Mouse (Mus musculus) forelimb bud, embryonic 11.5 days (tissue): ENCODE measurements around the gene Slc6a18.
"Not testable (repeated sequence)": the region's sequence is repeated elsewhere in the genome, so short reads cannot be mapped to it uniquely, and the experiment has no call there.

Experiments
- DNase-seq: peaks from one replicate; pipeline ENCODE4 v3.0.0-alpha.2; 2012; ENCODE audit warnings: low read depth, low spot score

Slc6a18 gene

DNA sequence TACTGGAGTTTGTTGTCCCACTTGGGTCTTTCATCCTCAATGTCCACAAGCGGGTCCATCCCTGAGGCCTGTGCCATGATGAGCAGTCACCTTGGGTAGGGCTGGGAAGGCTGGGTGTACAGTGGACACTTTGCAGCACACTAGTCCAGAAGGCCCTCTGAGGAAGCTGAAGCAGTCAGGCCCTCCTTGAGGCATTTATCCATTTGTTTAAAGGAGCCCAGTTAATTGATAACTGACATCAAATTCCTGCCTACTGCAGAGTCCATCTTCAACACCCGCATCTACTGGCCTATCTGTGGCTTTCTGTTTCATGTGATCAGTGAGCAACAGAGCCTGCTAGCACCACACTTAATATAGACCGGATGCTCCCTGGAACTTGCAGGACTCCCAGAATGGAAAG, at the start of gene Slc6a18:
Gene Slc6a18, minus strand, starts transcription at position 171 of the 400 bp plus-strand sequence.
- no peak for DNase-seq

DNA sequence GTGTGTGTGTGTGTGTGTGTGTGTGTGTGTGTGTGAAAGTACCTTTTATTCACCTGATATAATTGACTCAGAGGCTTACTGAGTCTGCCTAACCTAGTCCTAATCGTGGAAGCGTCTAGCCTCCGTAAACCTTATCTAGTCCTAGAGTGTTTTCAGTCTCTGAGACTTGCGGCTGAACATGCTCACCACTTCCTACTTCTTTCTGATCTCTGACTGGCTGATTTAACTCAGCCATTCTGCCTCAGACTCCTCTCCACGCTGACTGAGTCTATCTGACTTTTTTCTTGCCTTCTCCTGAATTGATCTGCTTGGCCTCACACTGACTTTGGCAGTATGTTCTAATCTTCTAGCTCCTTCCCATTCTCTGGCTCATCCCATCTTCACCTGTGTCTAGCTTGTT, 47.5 kb upstream of the Slc6a18 start:
- no peak for DNase-seq

DNA sequence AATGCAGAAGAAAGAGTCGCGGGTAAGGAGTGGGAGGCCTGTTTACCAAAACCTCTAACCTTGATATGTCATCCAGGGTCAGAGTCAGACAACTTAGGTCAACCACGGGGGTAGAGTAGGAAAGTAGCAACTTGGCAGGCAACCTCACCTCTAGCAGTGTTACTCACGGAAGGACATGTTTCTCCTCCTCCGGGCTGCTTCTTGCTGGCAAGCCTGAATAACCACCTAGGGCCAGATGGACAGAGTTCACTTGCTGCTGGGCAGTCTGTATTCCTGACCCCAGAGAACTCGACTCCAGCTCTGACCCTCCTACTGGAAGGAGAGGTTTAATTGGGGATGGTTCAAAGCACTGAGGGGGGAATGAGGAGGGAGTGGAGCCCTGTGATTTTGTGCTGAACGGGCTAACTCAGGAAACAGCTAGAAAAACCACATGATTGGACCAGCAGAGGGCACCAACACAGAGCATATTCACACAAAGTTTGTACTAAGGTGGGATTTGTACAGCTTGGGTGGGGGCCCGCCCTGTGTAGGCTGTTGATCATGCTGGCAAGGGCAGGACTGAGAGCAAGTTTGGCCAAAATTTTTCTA, 45.4 kb upstream of the Slc6a18 start:
- DNase-seq, result peak; percentile 50

DNA sequence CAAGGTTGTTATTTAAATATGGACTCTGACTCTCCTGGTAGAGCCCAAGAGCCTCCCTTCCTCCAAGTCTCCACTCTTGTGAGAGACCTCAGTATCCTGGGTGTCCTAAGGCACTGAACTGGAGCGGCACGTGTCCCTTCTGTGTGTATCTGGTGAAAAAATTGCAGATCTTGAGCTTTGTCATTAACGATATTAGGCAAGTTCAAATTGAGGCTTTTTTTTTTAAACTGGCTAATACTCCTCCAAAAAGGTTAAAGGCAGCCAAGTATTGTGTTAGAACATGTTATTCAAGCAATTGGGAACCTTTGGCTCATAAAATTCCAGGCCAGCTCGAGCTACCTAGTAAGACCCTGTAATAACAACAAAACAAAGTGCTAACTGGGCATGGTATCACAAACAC, 42.4 kb upstream of the Slc6a18 start:
- no peak for DNase-seq

DNA sequence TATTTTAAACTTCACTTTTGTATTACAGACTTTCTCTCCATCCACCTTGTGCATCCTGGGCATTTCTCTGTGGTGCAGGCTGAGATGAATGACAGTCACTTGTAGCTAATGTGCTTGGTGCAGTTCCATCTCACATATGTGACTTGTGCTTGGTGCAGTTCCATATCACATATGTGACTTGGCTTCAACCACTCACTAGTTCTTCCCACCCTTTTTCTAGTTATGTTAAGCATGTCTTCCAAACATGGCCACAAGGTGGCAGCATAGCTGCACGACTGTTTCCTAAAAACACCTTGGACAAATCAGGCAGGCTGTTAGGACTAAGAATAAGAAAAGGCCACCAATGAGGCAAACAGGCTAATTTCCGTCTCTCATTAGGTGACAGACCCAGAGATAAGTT, 40.4 kb upstream of the Slc6a18 start:
- peak; percentile 92 for DNase-seq

DNA sequence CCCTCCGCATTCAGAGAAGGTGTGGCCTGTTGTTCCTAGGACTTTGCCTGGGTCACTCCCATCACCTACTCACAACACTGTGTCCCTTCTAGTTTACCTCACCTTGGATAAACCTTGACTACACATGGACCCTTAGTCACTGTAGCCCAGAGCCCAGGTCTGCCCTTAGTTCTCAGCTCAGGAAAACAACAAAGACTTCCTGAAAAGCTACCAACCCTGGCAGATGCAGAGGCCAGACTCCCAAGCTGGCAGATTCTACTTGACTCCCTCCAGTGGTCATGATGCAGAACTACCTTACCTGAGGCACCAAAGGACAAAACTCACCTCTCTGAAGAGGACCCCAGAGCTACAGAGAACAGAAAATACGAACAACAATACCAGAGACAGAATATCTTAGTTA, 36.2 kb upstream of the Slc6a18 start:
- DNase-seq, result peak; percentile 31

DNA sequence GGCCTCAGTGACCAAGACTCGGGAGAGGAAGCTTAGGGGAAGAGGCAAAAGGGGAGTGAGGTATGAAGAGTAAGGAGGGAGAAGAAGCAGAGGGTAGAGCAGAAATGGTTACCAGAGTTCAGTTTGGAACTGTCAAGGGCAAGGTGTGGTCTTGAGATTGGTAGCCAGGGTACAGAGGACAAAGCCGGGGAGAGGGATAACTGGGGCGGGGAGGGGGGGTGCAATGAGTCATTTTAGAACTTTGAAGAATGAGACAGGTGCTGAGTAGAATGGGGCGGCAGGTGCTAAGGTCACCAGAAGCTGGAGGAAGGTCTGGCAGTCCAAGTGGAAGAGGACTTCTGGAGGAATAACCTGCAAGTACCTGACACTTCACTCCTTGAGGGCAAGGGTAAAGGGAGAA, 35.4 kb upstream of the Slc6a18 start:
- no peak for DNase-seq

DNA sequence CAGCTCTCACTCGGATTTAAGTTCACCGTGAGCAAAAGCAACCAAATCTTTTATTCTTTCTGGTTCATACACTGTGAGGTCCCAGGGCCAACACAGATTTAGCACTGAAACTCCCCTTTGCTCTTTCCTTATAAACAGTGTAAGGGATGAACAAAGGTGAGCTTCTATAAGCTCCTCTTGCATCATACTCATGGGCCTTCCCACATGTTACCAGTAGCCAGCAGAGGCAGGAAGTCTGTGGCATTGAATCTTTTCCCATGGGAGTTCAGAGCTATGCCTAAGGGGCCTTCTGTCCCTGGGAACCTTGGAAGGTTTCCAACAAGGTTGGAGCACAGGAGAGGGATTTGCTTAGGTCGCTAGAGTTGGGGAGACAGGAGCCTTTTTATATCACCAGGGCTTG, 34.4 kb upstream of the Slc6a18 start:
- no peak for DNase-seq

DNA sequence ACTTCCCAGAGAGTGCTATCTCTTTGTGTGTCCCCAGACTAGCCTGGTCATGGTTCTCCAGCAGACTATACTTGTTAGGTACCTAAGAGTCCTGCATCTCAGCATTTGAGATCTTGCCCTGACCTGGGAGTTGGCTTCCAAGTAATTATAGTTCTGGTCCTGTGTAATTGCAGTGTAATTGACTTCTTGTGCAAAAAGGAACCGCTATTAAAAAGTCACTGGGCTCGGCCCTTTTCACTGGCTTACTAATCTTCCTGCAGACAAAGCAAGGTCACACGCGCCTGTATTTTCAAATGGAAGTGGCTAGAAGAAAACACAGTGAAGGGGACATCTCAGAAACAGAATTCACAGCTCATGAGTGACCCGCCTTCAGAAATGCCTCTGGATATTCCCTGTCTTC, 34.0 kb upstream of the Slc6a18 start:
- DNase-seq, result no peak

DNA sequence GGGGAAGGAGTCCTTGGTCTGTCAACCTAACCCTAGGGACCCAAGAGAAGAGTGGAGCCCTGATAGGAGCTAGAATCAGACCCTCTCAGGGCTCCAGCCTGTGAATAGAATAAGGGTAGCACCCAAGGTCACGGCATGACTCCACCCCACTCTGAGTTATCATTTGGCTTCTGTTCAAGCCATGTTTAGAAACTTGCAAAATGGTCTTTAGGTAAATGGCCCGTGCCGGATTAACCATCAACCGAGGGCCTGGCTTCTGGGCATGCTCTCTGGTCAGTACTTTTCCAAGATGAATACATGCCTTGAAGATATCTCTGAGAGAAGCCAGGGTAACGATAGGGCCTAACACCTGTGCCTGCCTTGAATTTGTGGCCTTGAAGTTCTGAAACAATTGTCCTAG, 33.4 kb upstream of the Slc6a18 start:
- no peak for DNase-seq

DNA sequence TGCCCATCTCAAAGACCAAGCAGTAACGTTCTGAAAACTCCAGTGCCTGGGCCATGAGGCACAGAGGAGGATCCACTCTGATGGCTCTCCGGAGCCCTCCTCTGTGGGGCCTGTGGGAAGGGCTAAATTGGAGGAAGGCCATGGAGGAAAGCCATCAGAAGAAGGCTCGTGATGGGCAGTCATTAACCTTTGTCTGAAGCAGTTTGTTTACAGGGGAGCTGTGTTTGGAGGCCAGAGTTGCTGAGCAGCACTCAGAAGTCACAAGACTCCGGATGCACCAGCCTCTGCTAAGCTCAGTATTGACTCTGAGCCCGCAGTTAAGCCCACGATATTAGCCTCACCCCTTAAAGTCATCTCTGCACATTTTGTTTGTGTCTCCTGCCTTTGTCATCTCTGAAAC, 31.7 kb upstream of the Slc6a18 start:
- no peak for DNase-seq

DNA sequence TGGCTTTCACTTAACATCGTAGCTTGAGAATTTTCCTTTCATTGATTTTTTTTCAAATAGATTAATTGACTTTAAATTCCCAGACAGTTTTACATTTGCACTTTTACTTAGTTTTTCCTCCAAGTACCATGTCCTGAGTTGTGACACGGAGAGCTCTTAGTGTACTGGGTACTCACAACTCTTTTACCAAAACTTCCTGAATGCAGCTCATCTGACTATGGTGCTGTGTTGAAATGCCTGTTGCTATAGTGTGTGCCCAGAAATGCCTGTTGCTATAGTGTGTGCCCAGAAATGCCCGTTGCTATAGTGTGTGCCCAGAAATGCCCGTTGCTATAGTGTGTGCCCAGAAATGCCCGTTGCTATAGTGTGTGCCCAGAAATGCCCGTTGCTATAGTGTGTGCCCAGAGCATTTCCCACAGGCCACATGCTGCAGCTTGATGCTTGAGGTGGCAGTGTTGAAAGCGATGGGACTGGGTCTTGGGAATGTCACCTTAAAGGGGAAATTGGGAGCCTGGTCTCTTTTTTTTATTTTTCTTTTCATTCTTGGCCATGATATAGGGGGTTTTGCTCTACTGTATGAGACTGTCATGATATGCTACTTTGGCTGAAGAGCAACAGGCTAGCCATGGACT, 27.0 kb upstream of the Slc6a18 start, which contains the start of gene Slc6a19:
Gene Slc6a19, minus strand, starts transcription at position 172 of the 632 bp plus-strand sequence.
- DNase-seq, result no peak

DNA sequence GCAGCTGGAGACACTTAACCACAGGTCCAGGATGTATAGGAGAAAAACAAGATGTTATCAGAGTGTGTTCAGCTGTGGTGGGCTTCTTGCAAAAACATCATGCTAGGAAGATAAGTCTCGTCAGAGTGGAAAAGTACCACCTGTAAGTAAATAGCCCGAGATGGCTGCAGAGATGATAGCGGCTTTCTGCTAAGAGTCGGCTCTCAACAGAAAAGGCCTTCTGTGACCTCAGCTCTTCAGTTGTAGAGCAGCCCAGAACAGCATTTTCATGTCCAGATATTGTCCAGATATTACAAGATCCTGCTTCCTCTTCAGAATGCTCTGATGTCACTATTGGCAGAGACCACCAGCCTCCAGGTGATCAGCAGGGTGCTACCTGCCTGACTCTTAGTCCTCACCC, 25.7 kb upstream of the Slc6a18 start:
- not testable (repeated sequence) for DNase-seq

DNA sequence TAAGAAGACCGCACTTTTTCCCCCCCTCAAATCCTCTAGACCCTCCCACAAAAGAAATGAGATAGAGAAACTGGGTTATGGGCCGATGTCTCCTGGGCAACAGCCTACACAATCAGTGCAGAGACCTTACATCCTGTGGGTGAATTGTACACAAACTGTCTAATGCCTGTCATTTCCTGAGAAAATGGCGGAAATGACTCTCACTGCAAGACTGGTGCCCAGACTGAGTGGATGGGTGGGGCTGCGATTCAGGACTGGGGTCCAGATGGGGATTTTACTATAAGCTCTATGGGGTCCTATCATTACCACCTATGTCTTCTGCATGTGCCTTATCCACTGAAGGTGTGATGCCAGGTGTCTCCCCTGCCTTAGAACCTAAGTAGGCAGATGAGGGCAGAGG, 25.0 kb upstream of the Slc6a18 start:
- DNase-seq, result no peak

DNA sequence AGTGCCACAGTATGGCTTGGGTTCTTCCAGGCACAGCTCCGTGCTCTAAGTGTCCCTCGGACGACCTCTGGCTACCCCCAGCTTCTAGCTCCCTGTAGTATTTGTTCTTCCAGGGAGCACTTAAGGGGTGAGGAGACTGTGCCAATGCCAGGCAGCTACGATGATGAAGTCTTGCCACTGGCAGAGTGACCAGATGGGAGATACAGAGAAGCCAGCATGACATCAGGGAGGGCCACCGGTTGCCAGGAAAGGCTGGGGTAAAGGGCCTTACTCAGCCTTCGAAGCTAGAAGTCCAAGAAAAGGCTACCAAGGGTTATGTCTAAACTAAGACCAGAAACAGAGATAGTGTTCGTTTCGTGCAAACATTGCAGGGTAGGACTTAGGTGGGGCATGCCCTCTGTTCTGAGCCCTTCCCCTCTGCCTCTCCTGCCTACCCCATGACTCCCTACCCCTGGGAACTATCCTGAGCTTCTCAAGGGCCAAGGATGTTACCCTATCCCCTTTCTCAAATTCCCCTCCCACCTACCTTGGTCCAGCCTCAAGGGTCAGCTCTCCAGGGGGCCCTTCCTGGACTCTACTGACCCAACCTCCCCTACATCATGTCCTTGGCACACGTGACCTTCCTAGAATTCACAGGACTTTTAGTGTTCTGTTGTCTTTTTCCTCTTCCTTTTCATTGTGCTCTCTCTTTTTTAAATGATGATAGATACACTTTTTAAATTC, 23.5 kb upstream of the Slc6a18 start:
- DNase-seq, result no peak

DNA sequence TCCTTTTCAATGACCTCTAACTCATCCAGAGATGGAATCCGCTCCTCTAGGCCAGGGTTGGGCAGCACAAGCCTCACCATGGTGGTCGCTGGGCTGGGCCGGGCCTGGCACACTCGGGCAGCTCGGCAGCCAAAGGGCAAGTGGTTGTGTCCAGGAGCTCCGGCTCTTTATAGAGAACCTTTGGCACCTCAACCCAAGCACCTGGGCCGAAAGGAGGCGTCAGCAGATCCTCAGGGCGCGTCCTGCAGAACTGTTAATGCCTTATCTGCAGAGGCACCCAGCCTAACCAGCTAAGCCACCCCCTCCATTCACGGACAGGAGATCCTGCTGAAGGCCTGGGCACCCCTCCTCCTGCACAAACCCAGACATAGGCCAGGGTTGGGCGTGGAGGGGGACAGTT, 22.7 kb upstream of the Slc6a18 start:
- no peak for DNase-seq

DNA sequence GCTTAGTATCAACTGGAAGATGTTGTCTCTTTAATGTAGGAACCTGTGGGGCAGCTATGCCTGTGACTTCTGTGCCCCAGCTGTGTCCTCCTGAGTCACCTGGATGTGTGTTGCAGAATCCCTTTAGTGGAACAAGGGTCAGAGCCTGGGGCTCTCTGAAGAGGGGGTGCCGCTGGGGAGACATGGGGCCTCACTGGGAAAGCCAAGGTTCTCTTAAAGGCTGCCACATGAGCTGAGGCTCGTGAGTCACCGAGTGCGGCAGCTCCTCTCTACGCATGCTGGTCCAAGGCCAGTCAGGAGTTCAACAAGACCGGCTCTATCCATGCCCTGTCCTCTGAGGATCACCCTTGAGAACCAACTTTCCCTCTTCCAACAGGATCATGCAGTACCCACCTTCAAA, 21.9 kb upstream of the Slc6a18 start:
- no peak for DNase-seq

DNA sequence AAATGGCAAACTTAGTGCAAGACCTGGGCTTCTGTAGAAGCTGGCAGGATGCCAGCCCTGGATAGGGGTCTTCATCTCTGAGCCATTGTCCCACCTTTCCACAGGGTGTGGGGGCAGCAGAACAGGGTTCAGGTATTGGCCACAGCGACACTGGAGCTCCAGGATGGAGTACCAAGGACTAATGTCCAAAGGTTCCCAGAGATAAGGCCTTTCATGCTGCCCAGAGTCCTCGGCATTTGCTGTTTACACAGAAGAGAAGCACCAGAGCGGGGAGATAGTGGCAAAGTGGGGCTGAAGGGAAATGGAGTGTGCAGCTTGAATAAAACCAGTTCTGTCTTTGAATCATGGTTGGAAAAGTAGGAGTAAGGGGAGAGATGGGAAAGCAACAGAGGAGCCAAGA, 18.7 kb upstream of the Slc6a18 start:
- no peak for DNase-seq

DNA sequence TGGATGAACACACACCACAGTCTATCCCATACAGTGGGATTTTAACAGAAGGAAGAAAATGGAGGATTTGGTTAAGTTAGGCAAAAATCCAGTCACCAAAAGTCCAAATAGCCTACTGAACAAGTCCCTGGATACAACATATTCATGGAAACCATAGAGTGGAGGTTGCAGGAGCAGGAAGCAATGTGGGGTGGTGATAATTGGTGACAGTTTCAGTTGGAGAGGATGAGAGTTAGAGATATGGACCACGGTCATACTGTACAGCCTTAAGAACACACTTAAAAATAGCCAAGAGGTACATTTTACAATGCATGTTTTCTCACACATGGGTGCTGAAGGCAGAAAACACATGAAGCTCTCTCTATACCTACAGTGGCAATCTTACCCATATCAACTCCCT, 17.1 kb upstream of the Slc6a18 start:
- DNase-seq, result no peak

DNA sequence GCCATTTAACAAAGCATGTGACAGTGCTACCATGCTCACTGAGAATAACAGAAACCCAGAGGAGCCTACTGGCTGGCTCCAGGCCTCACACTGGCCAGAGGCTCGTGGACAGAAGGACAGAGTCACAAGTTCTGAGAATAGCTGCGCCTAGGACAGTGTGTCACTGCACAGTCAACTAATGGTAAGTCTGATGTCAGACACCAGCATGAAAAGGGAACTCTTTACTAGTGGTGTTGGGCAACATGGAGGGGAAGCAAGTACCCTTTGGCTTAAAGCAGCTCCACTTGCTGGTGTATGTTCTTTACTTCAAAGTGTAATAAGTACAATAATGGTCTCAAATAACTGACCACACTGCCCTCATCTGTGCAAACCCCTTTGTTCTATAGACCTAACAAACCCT, 15.5 kb upstream of the Slc6a18 start:
- no peak for DNase-seq

DNA sequence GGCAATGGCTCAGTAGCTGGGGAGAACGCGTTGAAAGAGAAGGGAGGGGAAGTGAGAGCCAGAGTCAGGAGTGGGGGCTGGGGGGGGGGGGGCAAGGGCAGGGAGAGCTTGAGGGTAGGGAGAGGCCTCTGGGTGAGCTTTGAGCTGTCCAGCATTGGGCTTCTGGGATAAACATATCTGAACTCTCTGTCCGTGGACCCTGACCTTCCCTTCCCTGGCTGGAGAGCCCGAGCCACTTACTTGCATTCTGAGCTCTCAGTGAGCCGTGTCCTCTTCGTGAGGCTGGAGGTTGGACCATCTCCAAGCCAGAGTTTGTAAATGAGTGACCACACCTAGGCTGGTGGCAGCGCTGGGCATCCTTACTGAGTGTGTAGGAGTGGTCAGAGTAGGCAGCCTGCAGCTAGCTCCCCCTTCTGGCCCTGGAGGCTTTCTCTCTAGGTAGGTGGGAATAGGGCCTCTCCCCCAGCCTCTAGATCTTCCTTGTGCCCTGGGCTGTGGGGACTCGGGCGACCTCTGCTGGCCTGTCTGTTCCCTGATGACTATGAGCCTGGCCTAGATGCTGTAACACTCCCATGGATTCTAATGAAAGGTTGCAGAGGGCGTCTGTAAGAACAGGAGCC, 14.5 kb upstream of the Slc6a18 start:
- peak; percentile 62 for DNase-seq

DNA sequence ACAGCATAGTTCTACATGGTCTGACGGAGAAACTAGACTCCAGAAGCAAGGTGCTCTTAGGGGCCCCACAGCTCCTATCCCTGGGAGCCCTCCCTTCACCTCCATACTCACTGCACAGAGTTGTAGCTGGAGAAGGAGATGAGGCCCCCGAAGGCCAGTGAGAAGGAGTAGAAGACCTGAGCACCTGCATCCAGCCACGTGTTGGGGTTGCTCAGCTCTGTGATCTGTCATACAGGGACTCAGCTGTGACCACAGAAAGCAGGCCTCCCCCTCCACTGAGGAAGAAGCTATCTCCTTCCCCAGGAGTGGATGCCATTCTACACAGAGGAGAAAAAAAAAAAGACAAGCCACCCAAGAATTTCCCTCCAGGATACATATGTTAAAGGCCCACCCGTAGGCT, 11.1 kb upstream of the Slc6a18 start:
- DNase-seq, result no peak

DNA sequence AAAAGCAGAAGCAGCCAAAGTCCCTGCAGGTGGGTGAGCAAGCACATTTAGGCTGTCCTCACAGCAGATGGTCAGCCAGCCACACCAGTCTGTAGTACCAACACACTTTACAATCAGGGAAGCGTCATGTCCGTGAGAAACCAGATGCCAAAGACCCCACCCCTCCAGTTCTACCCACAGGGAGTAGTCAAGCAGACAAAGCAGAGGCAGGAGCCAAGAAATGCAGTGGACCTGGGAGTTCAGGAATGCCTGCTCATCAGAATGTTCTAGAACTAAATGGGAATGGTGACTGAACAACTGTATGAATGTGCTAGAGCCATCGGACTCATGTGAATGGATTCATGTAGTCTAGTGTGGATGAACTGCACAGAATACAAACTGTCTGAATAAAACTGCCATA, 9.8 kb upstream of the Slc6a18 start:
- no peak for DNase-seq
